Mouse (Mus musculus): ENCODE data around the gene Tnfsf13.

DNA sequence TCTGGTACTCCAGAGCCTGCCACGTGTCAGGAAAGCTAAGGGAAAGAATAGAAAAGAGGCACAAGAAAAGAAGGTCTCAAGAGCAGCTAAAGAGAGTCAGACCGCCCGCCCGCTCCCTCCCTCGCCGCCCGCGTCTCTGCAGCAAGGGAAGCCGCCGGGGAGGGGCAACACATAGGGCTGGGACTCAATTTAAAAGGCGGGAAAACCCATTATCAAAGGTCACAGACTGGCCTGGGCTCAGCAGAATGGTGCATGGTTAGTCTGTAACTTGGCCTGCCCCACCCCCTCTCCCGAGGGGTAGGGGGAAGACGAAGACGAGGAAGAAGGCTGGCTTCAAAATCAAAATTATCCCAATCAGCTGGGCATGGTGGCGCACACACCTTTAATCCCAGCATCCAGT lies 33.1 kb upstream of the Tnfsf13 start:
- TF ChIP-seq CTCF (IDR thresholded peaks at IDR 0.05; ENCODE audit: control insufficient read depth, insufficient read depth, low read length) (no peak), POLR2A (IDR thresholded peaks at IDR 0.05; ENCODE audit: borderline replicate concordance, control insufficient read depth, low read depth, low read length) (no peak)

Measured in bone marrow, adult 2 months (tissue).